Mouse (Mus musculus) myocyte (in vitro differentiated cells): Measurements from ENCODE around the gene Prelid3b. TPM values are rescaled to one million over a fixed set of nuclear protein-coding genes. Genes with fewer than 3 reads are reported as not detected.

Source experiments
- H3K27me3 ChIP-seq: one replicate; pipeline ENCODE4 v1.6.1; 2011; ENCODE audit not compliant: control insufficient read depth, insufficient read depth, insufficient read length
- H3K36me3 ChIP-seq: one replicate; pipeline ENCODE4 v1.6.1; 2011; ENCODE audit not compliant: control insufficient read depth, insufficient read depth
- H3K4me2 ChIP-seq: one replicate; pipeline ENCODE4 v1.6.1; 2011; ENCODE audit warnings: low read depth, control low read depth
- H3K4me3 ChIP-seq: one replicate; pipeline ENCODE4 v1.5.1; 2011; ENCODE audit warnings: mild to moderate bottlenecking, control low read depth, moderate library complexity
- H3K79me2 ChIP-seq: one replicate; pipeline ENCODE4 v1.6.1; 2011; ENCODE audit not compliant: control insufficient read depth, insufficient read depth
- H3ac ChIP-seq: one replicate; pipeline ENCODE4 v1.6.1; 2011; ENCODE audit not compliant: control insufficient read depth, insufficient read length
- CEBPB ChIP-seq: IDR thresholded peaks from 2 replicates; pipeline ENCODE4 v1.6.1; 2011; ENCODE audit warnings: mild to moderate bottlenecking, moderate library complexity; ENCODE audit not compliant: poor library complexity, insufficient read depth, severe bottlenecking
- E2F4 ChIP-seq: IDR thresholded peaks from one replicate; pipeline ENCODE4 v1.6.1; 2011; ENCODE audit warnings: mild to moderate bottlenecking, control low read depth, moderate library complexity; ENCODE audit not compliant: insufficient read depth
- MAX ChIP-seq: IDR thresholded peaks from one replicate; pipeline ENCODE4 v1.6.1; 2011; ENCODE audit warnings: low read depth, mild to moderate bottlenecking, control low read depth
- MYOD1 ChIP-seq, 3 experiments: IDR thresholded peaks; one replicate each; pipeline ENCODE4 v1.6.1; 2011; ENCODE audit warnings: control low read depth in 2 of 3, low read depth in 2 of 3, mild to moderate bottlenecking in 2 of 3, moderate library complexity in 1 of 3; ENCODE audit not compliant: insufficient read length in 2 of 3, control insufficient read depth in 1 of 3
- MYOG ChIP-seq, 3 experiments: IDR thresholded peaks; one replicate each; pipeline ENCODE4 v1.6.1; 2011; ENCODE audit warnings: control low read depth in 2 of 3, low read depth in 2 of 3, mild to moderate bottlenecking in 2 of 3; ENCODE audit not compliant: insufficient read length in 2 of 3, control insufficient read depth in 1 of 3, insufficient read depth in 1 of 3
- POLR2A ChIP-seq: IDR thresholded peaks from one replicate; pipeline ENCODE4 v1.6.1; 2011; ENCODE audit warnings: low read depth, mild to moderate bottlenecking, control low read depth, moderate library complexity; ENCODE audit not compliant: insufficient read length
- POLR2AphosphoS2 ChIP-seq: IDR thresholded peaks from one replicate; pipeline ENCODE4 v1.6.1; 2011; ENCODE audit warnings: low read depth, control low read depth; ENCODE audit not compliant: insufficient read length
- REST ChIP-seq: IDR thresholded peaks from one replicate; pipeline ENCODE4 v1.6.1; 2011; ENCODE audit warnings: mild to moderate bottlenecking, control low read depth, moderate library complexity; ENCODE audit not compliant: insufficient read depth, insufficient read length
- SRF ChIP-seq: IDR thresholded peaks from one replicate; pipeline ENCODE4 v1.6.1; 2011; ENCODE audit warnings: low read depth; ENCODE audit not compliant: control insufficient read depth, insufficient read length
- TCF12 ChIP-seq: IDR thresholded peaks from one replicate; pipeline ENCODE4 v1.6.1; 2011; ENCODE audit warnings: mild to moderate bottlenecking, control low read depth; ENCODE audit not compliant: poor library complexity, insufficient read depth, severe bottlenecking
- TCF3 ChIP-seq: IDR thresholded peaks from one replicate; pipeline ENCODE4 v1.6.1; 2011; ENCODE audit warnings: low read depth, control low read depth; ENCODE audit not compliant: insufficient read length
- USF1 ChIP-seq: IDR thresholded peaks from one replicate; pipeline ENCODE4 v1.6.1; 2011; ENCODE audit warnings: low read depth, mild to moderate bottlenecking, control low read depth, moderate library complexity
- polyA plus RNA-seq: library from polyadenylated mRNA; unstranded; fragments of >200 nt; fragmentation: generic; extraction: Trizol; gene quantifications from one replicate; pipeline ENCODE4 v1.2.1, GENCODE M21; 2012; ENCODE audit warnings: missing spikeins

The Prelid3b gene
- polyA plus RNA-seq, 1 experiment, result 81.4 TPM

DNA sequence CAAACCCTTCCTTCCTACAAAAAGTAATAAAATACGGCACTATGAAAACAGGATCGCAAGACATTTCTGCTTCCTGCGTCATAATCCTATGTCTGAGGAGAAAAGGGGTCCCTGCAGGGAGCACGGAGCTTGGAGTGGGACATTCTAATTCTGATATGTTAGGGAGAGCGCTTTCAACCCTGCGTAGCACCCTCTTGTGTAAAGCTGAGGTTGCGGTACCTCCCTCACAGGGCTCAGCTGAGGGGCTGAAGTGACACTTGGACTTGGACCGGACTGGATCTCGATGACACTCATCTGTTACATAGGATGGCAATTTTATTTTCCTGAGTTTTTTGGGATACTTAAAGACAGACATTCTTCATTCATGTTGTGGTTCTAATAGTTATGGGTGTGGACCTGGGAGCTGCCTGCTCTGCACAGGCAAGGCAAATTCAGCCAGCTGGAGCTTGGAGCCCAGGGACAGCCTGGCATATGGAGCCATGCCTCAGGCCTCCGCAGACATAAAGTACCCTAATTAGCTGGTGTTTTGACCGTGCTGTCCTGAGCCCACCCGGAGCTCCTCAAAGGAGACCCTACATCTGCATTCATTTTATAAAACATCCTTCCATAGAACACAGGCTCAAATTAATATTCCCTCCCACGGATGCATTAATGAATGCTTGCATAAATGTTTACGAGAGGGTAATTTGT, 28.1 kb upstream of the Prelid3b start:
- Histone ChIP-seq H3K36me3 (no peaks in the 10 kb centered on the region), H3ac (no peak overlapping the region), H3K27me3 (no peaks in the 10 kb centered on the region), H3K4me2 (no peak overlapping the region), H3K4me3 (no peak overlapping the region), H3K79me2 (no peaks in the 10 kb centered on the region)
- TF ChIP-seq MYOD1 (IDR thresholded peaks at IDR 0.05; ENCODE audit: control insufficient read depth in 1 of 3, insufficient read length in 2 of 3, low read depth in 2 of 3) (no peak), POLR2AphosphoS2 (no peak), TCF3 (no peak), E2F4 (no peak), TCF12 (no peak), MYOG (IDR thresholded peaks at IDR 0.05; ENCODE audit: control insufficient read depth in 1 of 3, insufficient read depth in 1 of 3, insufficient read length in 2 of 3, low read depth in 2 of 3) (no peak), POLR2A (no peak), REST (no peak), USF1 (no peak), CEBPB (no peak), MAX (no peak), SRF (no peak)

DNA sequence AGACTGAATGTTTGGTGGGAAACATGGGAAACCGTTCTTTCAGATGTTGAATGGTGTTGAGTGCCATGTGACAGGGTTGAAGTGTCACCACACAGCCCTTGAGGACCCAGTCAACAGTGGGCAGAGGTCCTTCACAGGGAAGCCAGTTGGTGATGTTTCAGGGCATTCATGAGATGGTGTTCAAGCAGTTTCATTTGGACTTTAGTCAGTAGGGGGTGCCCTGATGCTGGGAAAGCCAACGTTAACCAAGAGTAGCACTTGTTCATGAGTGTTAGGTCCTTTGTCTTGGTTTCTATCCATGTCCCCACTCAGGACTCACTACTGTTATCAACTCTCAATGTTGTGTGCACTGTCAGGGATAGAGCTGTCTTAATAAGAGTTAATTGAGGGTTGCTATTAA, 20.0 kb upstream of the Prelid3b start:
- H3K36me3 ChIP-seq, result no peaks in the 10 kb centered on the region
- H3K27me3 ChIP-seq, result no peaks in the 10 kb centered on the region
- no peak overlapping the region for H3ac ChIP-seq
- no peak overlapping the region for H3K4me3 ChIP-seq
- H3K79me2 ChIP-seq, result no peaks in the 10 kb centered on the region
- H3K4me2 ChIP-seq, result no peak overlapping the region
- TF ChIP-seq MAX (no peak), POLR2A (no peak), MYOD1 (IDR thresholded peaks at IDR 0.05; ENCODE audit: control insufficient read depth in 1 of 3, insufficient read length in 2 of 3, low read depth in 2 of 3) (no peak), USF1 (no peak), TCF12 (no peak), SRF (no peak), TCF3 (no peak), CEBPB (no peak), REST (no peak)

DNA sequence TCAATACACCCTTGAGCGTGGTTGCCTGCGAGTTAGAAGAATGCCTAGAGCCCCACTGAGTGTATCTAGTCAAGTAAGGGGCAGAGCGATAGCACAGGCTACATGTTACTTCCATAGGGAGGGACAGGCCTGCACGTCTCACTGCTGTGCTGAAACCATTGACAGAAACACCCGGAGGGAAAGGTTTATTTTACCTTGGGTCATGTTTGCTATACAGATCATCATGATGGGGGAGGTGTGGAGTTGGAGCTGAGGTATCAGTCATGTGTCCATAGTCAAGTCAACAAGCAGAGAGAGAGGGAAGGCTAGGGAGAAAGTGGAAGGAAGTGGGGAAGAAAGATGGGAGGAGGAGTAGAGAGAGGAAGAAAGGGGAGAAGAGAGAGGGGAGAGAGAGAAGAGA, 14.1 kb upstream of the Prelid3b start:
- no peak overlapping the region for H3ac ChIP-seq
- TF ChIP-seq MAX, result no peak
- TF ChIP-seq TCF3, result no peak
- no peak for TF ChIP-seq E2F4
- TF ChIP-seq SRF, result no peak
- TF ChIP-seq TCF12, result no peak
- H3K4me2 ChIP-seq, result no peak overlapping the region
- H3K27me3 ChIP-seq, result no peaks in the 10 kb centered on the region
- H3K79me2 ChIP-seq, result no peaks in the 10 kb centered on the region
- H3K36me3 ChIP-seq, result no peaks in the 10 kb centered on the region
- H3K4me3 ChIP-seq, result no peak overlapping the region

DNA sequence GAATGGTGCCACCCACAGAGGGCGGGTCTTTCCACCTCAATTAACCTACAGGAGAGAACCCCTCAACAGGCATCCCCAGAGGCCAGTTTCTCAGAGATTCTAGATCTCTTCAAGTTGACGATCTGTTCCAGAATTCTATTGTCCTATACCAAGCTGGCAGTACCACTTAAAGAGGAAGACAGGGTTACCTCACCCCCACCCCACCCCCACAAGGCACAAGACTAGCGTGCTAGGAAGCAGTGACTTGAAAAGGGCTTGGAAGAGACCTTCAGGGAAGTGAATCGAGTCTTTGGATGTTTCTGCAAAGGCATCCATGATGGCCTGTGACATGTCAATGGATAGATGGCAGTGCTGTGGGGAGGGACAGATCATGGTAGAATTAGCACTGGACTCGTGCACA, 5.9 kb upstream of the Prelid3b start:
- H3K79me2 ChIP-seq, result no peaks in the 10 kb centered on the region
- no peak overlapping the region for H3ac ChIP-seq
- no peaks in the 10 kb centered on the region for H3K27me3 ChIP-seq
- no peak for TF ChIP-seq CEBPB
- no peak for TF ChIP-seq USF1
- no peak for TF ChIP-seq POLR2A
- TF ChIP-seq MYOD1 (IDR thresholded peaks at IDR 0.05; ENCODE audit: control insufficient read depth in 1 of 3, insufficient read length in 2 of 3, low read depth in 2 of 3), result no peak
- no peak for TF ChIP-seq REST
- TF ChIP-seq TCF12, result no peak
- TF ChIP-seq MYOG (IDR thresholded peaks at IDR 0.05; ENCODE audit: control insufficient read depth in 1 of 3, insufficient read depth in 1 of 3, insufficient read length in 2 of 3, low read depth in 2 of 3), result no peak
- TF ChIP-seq E2F4, result no peak
- TF ChIP-seq SRF, result no peak
- no peak for TF ChIP-seq MAX
- no peak for TF ChIP-seq POLR2AphosphoS2
- TF ChIP-seq TCF3, result no peak
- no peaks in the 10 kb centered on the region for H3K36me3 ChIP-seq
- H3K4me2 ChIP-seq, result no peak overlapping the region
- no peak overlapping the region for H3K4me3 ChIP-seq

DNA sequence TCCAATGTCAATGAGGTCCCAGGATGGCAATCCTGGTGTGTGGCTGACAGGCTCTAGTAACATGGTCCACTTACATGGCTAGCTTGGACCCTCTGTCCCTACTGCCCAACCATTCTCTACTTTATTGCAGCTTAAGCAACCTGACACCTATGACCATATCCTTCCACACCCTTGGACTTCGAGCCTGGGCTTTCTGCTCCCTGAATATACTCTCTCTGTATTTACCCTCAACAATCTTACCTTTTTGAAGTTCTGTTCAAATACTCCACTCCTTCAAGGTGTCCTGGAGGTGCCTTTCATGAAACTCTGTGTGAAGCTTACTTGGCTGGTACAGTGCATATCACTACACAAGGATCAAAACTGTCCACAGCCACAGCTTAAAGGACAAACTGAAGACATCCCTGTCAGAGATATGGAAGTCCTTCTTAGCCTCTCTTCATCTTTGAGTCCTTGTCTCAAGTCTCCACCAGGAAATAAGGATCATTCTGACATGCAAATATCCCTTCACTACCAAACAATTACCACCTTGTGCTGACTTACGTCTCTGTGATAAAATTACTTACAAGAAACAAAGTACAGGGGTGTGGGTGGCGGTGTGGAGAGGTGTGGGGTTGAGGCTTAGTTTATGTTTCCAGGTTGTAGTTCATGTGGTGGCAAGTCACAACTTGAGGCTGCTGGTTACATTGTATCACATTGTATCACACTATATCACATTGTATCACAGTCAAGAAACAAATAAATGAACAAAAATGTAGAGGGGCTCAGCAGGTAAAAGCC, 4.8 kb upstream of the Prelid3b start:
- no peaks in the 10 kb centered on the region for H3K36me3 ChIP-seq
- H3K27me3 ChIP-seq, result no peaks in the 10 kb centered on the region
- no peaks in the 10 kb centered on the region for H3K79me2 ChIP-seq
- H3K4me2 ChIP-seq, result no peak overlapping the region
- H3K4me3 ChIP-seq, result no peak overlapping the region
- no peak overlapping the region for H3ac ChIP-seq
- TF ChIP-seq REST, result no peak
- no peak for TF ChIP-seq CEBPB
- TF ChIP-seq POLR2A, result no peak
- no peak for TF ChIP-seq USF1
- TF ChIP-seq SRF, result no peak
- no peak for TF ChIP-seq POLR2AphosphoS2
- no peak for TF ChIP-seq MYOD1 (IDR thresholded peaks at IDR 0.05; ENCODE audit: control insufficient read depth in 1 of 3, insufficient read length in 2 of 3, low read depth in 2 of 3)
- TF ChIP-seq E2F4, result no peak
- no peak for TF ChIP-seq MAX
- TF ChIP-seq TCF12, result no peak
